Mouse (Mus musculus) ES-E14 (cell line): Measurements from ENCODE around the gene Hcfc2. TPM values are rescaled to one million over a fixed set of nuclear protein-coding genes. Genes with fewer than 3 reads are reported as not detected.
A peak's percentile ranks its signal among the peaks of the same experiment; 100 is the strongest.

Experiments
- DNase-seq: peaks from one replicate; pipeline ENCODE4 v3.0.0-alpha.2; 2013; ENCODE audit warnings: low read depth, low spot score
- H3K27ac ChIP-seq: 2 replicates; pipeline ENCODE4 v1.5.1; 2012; ENCODE audit warnings: low read depth, mild to moderate bottlenecking, low read length, moderate library complexity, mixed read lengths; ENCODE audit not compliant: poor library complexity, insufficient read depth, severe bottlenecking
- H3K36me3 ChIP-seq: 2 replicates; pipeline ENCODE4 v1.6.1; 2012; ENCODE audit warnings: mild to moderate bottlenecking, low read length, moderate library complexity, mixed read lengths; ENCODE audit not compliant: control insufficient read depth, poor library complexity, insufficient read depth, severe bottlenecking
- H3K4me1 ChIP-seq, 2 experiments: fragments of 150-350 bp in 1 of 2; sonication (generic) in 1 of 2; 2 replicates each; pipeline ENCODE4 v1.6.1; 2012; ENCODE audit warnings: low read length in 2 of 2, mild to moderate bottlenecking in 1 of 2, mixed read lengths in 1 of 2; ENCODE audit not compliant: control insufficient read depth in 2 of 2, insufficient read depth in 2 of 2, poor library complexity in 1 of 2
- H3K4me3 ChIP-seq, 2 experiments: fragments of 150-350 bp in 1 of 2; sonication (generic) in 1 of 2; 2 replicates each; pipeline ENCODE4 v1.5.1; 2012; ENCODE audit warnings: low read length in 2 of 2, low read depth in 1 of 2, mild to moderate bottlenecking in 1 of 2, mixed read lengths in 1 of 2; ENCODE audit not compliant: insufficient read depth in 1 of 2, poor library complexity in 1 of 2, severe bottlenecking in 1 of 2
- H3K9ac ChIP-seq: 2 replicates; pipeline ENCODE4 v1.6.1; 2012; ENCODE audit warnings: low read depth, mild to moderate bottlenecking, low read length, mixed read lengths; ENCODE audit not compliant: poor library complexity, insufficient read depth, severe bottlenecking
- H3K9me3 ChIP-seq: fragments of 150-350 bp; sonication (generic); 2 replicates; pipeline ENCODE4 v1.6.1; 2012; ENCODE audit warnings: low read depth, mild to moderate bottlenecking, low read length; ENCODE audit not compliant: control insufficient read depth, insufficient read depth
- CHD2 ChIP-seq: IDR thresholded peaks from 2 replicates; pipeline ENCODE4 v1.6.1; 2014; ENCODE audit warnings: mild to moderate bottlenecking, low read depth, low read length, inconsistent platforms
- HCFC1 ChIP-seq: IDR thresholded peaks from 2 replicates; pipeline ENCODE4 v1.6.1; 2012; ENCODE audit warnings: low read length, inconsistent platforms, borderline replicate concordance; ENCODE audit not compliant: insufficient read depth
- MAFK ChIP-seq: IDR thresholded peaks from 2 replicates; pipeline ENCODE4 v1.6.1; 2014; ENCODE audit warnings: mild to moderate bottlenecking, low read depth, low read length, inconsistent platforms; ENCODE audit not compliant: insufficient read depth
- ZC3H11A ChIP-seq: IDR thresholded peaks from 2 replicates; pipeline ENCODE4 v1.6.1; 2012; ENCODE audit warnings: low read depth, mild to moderate bottlenecking, inconsistent platforms, low read length, borderline replicate concordance
- ZNF384 ChIP-seq: IDR thresholded peaks from 2 replicates; pipeline ENCODE4 v1.6.1; 2012; ENCODE audit warnings: low read depth, low read length, inconsistent platforms
- in situ Hi-C, 2 experiments: fragments of 600-800 bp; cut with MboI; formaldehyde crosslinking; loops; one replicate each; pipeline ENCODE4 v1.15.1; 2025; ENCODE audit warnings: low sequenced_read_pairs in 2 of 2, inconsistent platforms in 1 of 2; ENCODE audit not compliant: unreplicated experiment in 2 of 2
- total RNA-seq: library from RNA; depleted of rRNA; stranded (reverse); fragments of 300-350 nt; gene quantifications from 2 replicates; pipeline ENCODE4 v1.2.3, GENCODE M21; 2012

Hcfc2 gene
- total RNA-seq, 1 experiment: 8.1 TPM

DNA sequence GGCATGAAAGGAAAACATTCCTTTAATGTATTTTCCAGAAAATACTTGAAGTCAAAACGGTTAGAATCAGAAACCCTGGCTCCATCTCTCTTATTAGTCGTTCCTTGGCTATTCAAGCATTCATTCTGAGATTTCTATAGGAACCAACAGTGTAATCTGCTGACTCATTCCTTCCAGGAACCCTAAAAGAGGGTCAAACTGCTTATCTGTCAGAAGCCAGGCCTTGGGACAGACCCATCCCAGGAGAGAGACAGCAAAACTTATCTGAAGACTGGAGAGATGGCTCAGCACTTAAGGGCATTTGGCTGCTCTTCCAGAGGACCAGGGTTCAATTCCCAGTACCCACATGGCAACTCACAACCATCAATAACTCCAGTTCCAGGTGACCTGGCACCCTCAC is 81.1 kb downstream of the Hcfc2 start:
- in situ Hi-C loops: no loop called here
- no peaks in the 10 kb centered on the region for H3K36me3 ChIP-seq
- H3K4me1 ChIP-seq: peaks cover 15 to 19% of the 10 kb centered on the region in 2 experiments
- DNase-seq: no peak
- TF ChIP-seq MAFK: peak; percentile 52; the same call in 1 of the 2 replicates
- no peak for TF ChIP-seq ZNF384
- H3K27ac ChIP-seq: peak overlapping the region; percentile 53; the same call in 1 of the 2 replicates
- peak overlapping the region; percentile 67; the same call in 1 of the 2 replicates for H3K9ac ChIP-seq
- no peaks in the 10 kb centered on the region for H3K9me3 ChIP-seq
- no peak overlapping the region for H3K4me3 ChIP-seq

DNA sequence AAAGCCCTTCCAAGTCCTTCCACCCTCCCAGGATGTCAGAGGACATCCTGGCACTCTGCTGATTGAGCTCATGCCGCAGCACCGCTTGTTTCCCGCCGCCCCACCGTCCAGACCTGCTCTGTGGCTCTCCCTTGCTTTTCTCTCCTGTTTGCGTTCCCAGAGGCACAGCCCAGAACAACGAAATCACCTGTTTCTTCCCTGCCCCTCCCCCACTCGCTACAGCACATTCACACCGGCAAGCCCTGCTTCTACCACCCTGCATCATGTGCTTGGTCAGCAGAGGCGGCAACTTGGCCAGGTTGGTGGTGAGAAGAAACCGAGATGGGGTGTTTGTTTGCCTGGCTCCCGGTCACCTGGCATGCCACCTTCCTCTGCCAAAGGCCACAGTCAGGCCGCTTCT is 81.9 kb downstream of the Hcfc2 start:
- TF ChIP-seq MAFK (no peak), ZNF384 (no peak), HCFC1 (no peak), CHD2 (no peak), ZC3H11A (no peak)

DNA sequence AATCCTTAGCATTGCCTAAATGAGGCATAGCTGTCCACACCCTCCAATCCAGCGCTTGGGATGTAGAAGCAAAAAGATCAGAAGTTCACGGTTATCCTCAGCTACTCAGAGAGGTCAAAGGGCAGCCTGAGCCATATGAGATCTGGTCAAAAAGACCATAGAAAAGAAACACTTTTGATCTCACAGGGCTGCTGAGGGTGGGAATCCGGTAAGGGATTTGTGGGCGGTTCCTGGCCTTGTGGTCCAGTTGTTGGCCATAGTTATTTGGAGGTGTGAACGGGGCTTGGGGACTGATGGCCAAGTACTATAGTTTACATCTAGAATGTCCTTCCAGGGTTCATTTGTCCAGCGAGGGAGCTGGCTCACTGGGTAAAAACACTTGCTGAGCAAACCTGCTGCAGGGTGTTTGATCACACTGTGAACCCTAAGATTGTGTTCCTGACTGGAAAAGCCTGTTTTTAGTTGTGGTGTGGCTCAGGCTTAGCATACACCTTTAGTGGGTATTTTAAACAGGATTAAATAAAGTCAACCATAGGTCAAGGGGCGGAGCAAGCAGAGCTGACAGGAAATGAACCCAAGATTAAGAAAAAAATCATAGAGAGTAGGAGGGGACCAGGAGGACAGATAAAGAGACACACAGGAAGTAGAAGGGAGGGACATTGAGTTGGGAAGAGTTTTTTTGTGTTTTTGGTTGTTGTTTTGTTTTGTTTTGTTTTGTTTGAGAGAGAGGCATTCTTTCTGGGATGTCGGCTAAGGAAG is 83.0 kb downstream of the Hcfc2 start:
- no peak overlapping the region for H3K9ac ChIP-seq
- H3K4me3 ChIP-seq: no peak overlapping the region
- in situ Hi-C loops: no loop called here
- no peak for DNase-seq
- peak overlapping the region; percentile 42; the same call in 1 of the 2 replicates for H3K27ac ChIP-seq
- no peaks in the 10 kb centered on the region for H3K9me3 ChIP-seq
- TF ChIP-seq ZC3H11A (no peak), CHD2 (no peak), MAFK (no peak)
- H3K4me1 ChIP-seq: peaks cover 13% of the 10 kb centered on the region in 2 experiments
- H3K36me3 ChIP-seq: no peaks in the 10 kb centered on the region

More for the DNA sequence above, 81.9 kb downstream of the Hcfc2 start:
- in situ Hi-C loops: no loop called here
- Histone ChIP-seq H3K36me3 (no peaks in the 10 kb centered on the region), H3K27ac (peak overlapping the region; percentile 89), H3K4me1 (peaks cover 13 to 15% of the 10 kb centered on the region in 2 experiments), H3K4me3 (peak overlapping the region; percentile 39 to 40), H3K9ac (peak overlapping the region; percentile 67), H3K9me3 (no peaks in the 10 kb centered on the region)
- DNase-seq: no peak

DNA sequence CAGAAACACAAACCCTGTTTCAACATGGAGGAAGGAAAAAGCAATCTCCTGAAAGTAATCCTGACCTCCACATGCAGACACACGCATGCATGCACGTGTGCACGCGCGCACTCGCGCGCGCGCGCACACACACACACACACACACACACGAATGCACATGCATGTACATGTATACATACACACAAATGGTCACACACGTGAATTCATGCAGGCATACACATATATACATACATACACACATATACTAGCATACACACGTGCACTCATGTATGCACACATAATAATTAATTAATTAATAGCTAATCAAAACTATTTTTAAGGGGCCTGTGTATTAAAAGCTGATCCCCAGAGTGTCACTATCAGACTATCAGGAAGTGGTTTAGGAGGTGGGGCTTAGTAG is 83.9 kb downstream of the Hcfc2 start:
- in situ Hi-C loops: no loop called here

More for the DNA sequence above, 83.9 kb downstream of the Hcfc2 start:
- no peak for DNase-seq
- H3K4me3 ChIP-seq: no peak overlapping the region
- TF ChIP-seq ZC3H11A (no peak), CHD2 (no peak), HCFC1 (no peak), ZNF384 (no peak), MAFK (no peak)
- no peaks in the 10 kb centered on the region for H3K9me3 ChIP-seq
- H3K36me3 ChIP-seq: no peaks in the 10 kb centered on the region
- no peak overlapping the region for H3K27ac ChIP-seq
- H3K4me1 ChIP-seq: peaks cover 13% of the 10 kb centered on the region in 2 experiments
- H3K9ac ChIP-seq: no peak overlapping the region
